Mouse (Mus musculus) cerebellum, adult 2 months (tissue): ENCODE measurements around the gene Ggcx.

Source experiments
- CTCF ChIP-seq: fragments of 200-500 bp; IDR thresholded peaks from 2 replicates; pipeline ENCODE4 v1.5.1; 2011; ENCODE audit warnings: low read depth, mild to moderate bottlenecking, control low read depth, low read length, moderate library complexity, borderline replicate concordance; ENCODE audit not compliant: insufficient read depth
- POLR2A ChIP-seq: fragments of 200-500 bp; IDR thresholded peaks from 2 replicates; pipeline ENCODE4 v1.6.1; 2011; ENCODE audit warnings: low read length, control low read depth, borderline replicate concordance; ENCODE audit not compliant: insufficient read depth

DNA sequence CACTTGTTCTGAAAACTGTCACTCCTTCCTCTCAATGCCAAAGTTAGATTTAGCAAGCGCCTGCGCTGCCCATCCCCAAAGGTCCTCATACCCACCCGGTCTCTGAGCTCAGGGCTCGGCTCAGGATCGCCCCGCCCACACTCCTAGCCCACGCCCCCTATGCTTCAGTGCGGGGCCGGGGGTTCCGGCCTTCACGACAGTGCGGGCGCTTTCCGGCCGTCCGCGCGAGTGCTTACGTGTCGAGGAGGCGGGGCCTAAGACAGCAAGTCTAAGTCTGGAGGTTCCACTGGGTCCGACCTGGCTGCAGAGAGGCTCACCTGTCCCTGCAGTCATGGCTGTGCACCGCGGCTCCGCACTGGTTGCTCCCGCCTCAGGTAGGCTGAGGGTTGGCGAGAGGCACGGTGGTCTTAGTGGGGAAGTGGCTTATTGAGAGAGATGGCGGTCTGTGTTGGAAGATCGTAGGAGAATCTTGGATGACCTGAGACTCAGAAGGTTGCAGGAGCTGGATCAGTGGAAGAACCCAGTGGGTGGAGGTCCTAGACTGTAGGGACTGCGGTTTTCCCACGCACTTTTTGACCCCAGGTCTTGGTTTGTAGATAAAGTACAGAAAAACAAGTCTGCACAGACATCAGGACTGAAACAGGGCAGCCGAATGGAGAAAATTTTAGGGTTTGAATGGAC lies at the start of gene Ggcx:
- TF ChIP-seq CTCF (no peak), POLR2A (peak; percentile 97)
